Mouse (Mus musculus) hindbrain, embryonic 16.5 days (tissue): Measurements from ENCODE around the gene Ccdc115. TPM values are rescaled to one million over a fixed set of nuclear protein-coding genes. Genes with fewer than 3 reads are reported as not detected.

Source experiments
- ATAC-seq: fragments of 200-750 bp; cut with Nextera tagmentation; 2 replicates; pipeline ENCODE4 v1.8.0; 2017; ENCODE audit warnings: moderate TSS enrichment, moderate library complexity
- H3K27ac ChIP-seq: fragments of 300-500 bp; sonication (generic); 2 replicates; pipeline ENCODE4 v1.5.1; 2014; ENCODE audit warnings: low read depth, mild to moderate bottlenecking, control low read depth, low read length, moderate library complexity
- H3K27me3 ChIP-seq: fragments of 300-500 bp; sonication (generic); replicated peaks from 2 replicates; pipeline ENCODE4 v1.6.1; 2014; ENCODE audit warnings: low read length; ENCODE audit not compliant: control insufficient read depth, insufficient read depth
- H3K36me3 ChIP-seq: fragments of 300-500 bp; sonication (generic); 2 replicates; pipeline ENCODE4 v1.6.1; 2014; ENCODE audit warnings: mild to moderate bottlenecking, low read length, moderate library complexity, mixed read lengths; ENCODE audit not compliant: control insufficient read depth, insufficient read depth
- H3K4me1 ChIP-seq: fragments of 300-500 bp; sonication (generic); 2 replicates; pipeline ENCODE4 v1.6.1; 2014; ENCODE audit warnings: low read depth, low read length; ENCODE audit not compliant: control insufficient read depth, insufficient read depth
- H3K4me2 ChIP-seq: fragments of 300-500 bp; sonication (generic); 2 replicates; pipeline ENCODE4 v1.6.1; 2014; ENCODE audit warnings: mild to moderate bottlenecking, low read length, control low read depth, moderate library complexity
- H3K4me3 ChIP-seq: fragments of 300-500 bp; sonication (generic); 2 replicates; pipeline ENCODE4 v1.5.1; 2014; ENCODE audit warnings: mild to moderate bottlenecking, low read length, control low read depth, moderate library complexity
- H3K9ac ChIP-seq: fragments of 300-500 bp; sonication (generic); 2 replicates; pipeline ENCODE4 v1.6.1; 2014; ENCODE audit warnings: low read depth, mild to moderate bottlenecking, control low read depth, low read length, moderate library complexity
- H3K9me3 ChIP-seq: fragments of 300-500 bp; sonication (generic); 2 replicates; pipeline ENCODE4 v1.6.1; 2014; ENCODE audit warnings: mild to moderate bottlenecking, low read length, moderate library complexity; ENCODE audit not compliant: control insufficient read depth
- WGBS: fragments of 180-500 bp; shearing (Covaris S2); extraction: QIAGEN DNeasy Blood & Tissue Kit; methylation state at CpG from one replicate; pipeline ENCODE4 v1.1.7; 2014; 5-methylcytosine and 5-hydroxymethylcytosine counted together
- microRNA-seq: library from miRNA; unstranded; fragments of <30 nt; microRNA quantifications from one replicate; pipeline ENCODE4, GENCODE M21; 2017
- polyA plus RNA-seq: library from polyadenylated mRNA; unstranded; fragments of >200 nt; fragmentation: Nextera tagmentation; extraction: Ambion mirVana; gene quantifications from 2 replicates; pipeline ENCODE4 v1.2.1, GENCODE M21; 2015

The Ccdc115 gene
- polyA plus RNA-seq, 1 experiment from 2014 or later, result 64.8 TPM

GRCm38 (mm10) chr1:34388849-34389233 is 50.6 kb downstream of the Ccdc115 start:
- Histone ChIP-seq H3K4me2 (no peak overlapping the region), H3K9me3 (no peaks in the 10 kb centered on the region)
- WGBS, result 87% methylated on average over 11 of the region's 11 CpGs

DNA sequence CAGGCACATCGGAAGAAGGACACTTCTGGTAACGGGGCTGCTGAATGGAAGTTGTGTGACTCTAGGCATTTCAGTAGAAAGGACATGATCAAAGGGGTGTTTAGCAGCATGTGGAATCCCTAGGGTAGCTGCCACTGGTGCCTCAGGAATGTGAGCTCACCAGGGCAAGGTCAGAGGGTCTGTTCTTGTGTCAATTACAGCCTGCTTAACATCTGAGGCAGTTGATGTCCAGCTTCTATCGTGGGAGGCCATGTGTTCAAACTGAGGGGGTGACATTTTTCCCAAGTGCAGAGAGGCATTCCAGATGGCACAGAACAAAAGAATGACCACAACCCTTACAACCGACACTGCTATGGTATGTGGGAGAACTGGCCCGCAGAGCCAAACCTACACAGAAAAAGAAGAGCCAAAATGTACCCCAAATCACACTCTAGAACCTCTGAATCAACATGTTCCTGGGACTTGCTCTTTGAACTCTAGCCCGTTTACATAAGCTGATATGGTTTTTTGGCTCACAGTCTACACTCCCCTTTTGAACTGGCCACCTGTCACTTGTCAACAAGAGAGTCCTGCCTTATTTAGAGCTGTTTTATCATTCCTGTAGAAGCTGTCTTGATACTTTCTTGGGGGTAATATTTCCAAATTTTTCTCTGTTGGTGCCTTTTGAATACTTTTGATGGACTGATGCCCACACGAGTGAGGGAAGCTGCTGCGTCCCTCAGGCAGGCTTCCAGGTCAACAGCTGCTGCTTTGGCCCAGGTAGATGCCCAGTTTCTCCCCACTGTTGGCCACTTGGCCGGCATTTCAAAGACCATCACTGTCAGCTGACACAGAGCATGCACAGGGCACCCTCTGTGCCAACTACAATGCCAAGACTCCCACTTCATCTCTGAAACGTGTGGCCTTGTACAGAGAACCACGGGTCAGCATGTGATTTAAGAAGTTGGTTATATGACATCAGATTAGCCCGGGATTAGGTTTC is 51.8 kb downstream of the Ccdc115 start:
- 54% methylated on average over 12 of the region's 12 CpGs for WGBS
- ATAC-seq, result peak; percentile 69
- no peak overlapping the region for H3K9ac ChIP-seq
- no peaks in the 10 kb centered on the region for H3K36me3 ChIP-seq
- H3K27ac ChIP-seq, result no peak overlapping the region
- H3K27me3 ChIP-seq, result no peaks in the 10 kb centered on the region
- H3K4me2 ChIP-seq, result no peak overlapping the region
- no peaks in the 10 kb centered on the region for H3K4me1 ChIP-seq
- H3K4me3 ChIP-seq, result no peak overlapping the region
- H3K9me3 ChIP-seq, result no peaks in the 10 kb centered on the region

More at GRCm38 (mm10) chr1:34388849-34389233, 50.6 kb downstream of the Ccdc115 start:
- Histone ChIP-seq H3K4me1 (no peaks in the 10 kb centered on the region), H3K9ac (no peak overlapping the region), H3K27me3 (no peaks in the 10 kb centered on the region), H3K4me3 (no peak overlapping the region), H3K27ac (no peak overlapping the region), H3K36me3 (no peaks in the 10 kb centered on the region)
- no peak for ATAC-seq

Small RNA genes within 50 kb of the gene (microRNA-seq; reads per million reads assigned to microRNA genes)
- gene Mir5103, result not detected

Other genes with a start within 250 kb of the Ccdc115 start
- 50.1 and 54.4 TPM in 2 replicates for gene Imp4, start 179 bp upstream of the Ccdc115 start, polyA plus RNA-seq
- 4.4 and 4.9 TPM in 2 replicates for gene Ptpn18, start 20.1 kb upstream of the Ccdc115 start, polyA plus RNA-seq
- not detected in 2 replicates for gene Prss39, start 58.7 kb upstream of the Ccdc115 start, polyA plus RNA-seq
- gene Cfc1, start 96.0 kb upstream of the Ccdc115 start, polyA plus RNA-seq, result 0.16 and 0.25 TPM in 2 replicates
- gene Prss40, start 121.3 kb upstream of the Ccdc115 start, polyA plus RNA-seq, result not detected in 2 replicates
- 28.6 and 31.9 TPM in 2 replicates for gene Amer3, start 140.0 kb upstream of the Ccdc115 start, polyA plus RNA-seq